Mouse (Mus musculus): Measurements from ENCODE around the gene Acyp1. TPM values are rescaled to one million over a fixed set of nuclear protein-coding genes. Genes with fewer than 3 reads are reported as not detected.
"Not testable (repeated sequence)": the region's sequence is repeated elsewhere in the genome, so short reads cannot be mapped to it uniquely, and the experiment has no call there.

Acyp1 gene
- polyA plus RNA-seq, 1 experiment from 2014 or later: 50.7 TPM

GRCm38 (mm10) chr12:85281756-85282155 lies 6.5 kb downstream of the Acyp1 start:
- not testable (repeated sequence) for H3K9ac ChIP-seq; H3K4me2 ChIP-seq; H3K4me3 ChIP-seq (replicated peaks); H3K9me3 ChIP-seq (replicated peaks); H3K27me3 ChIP-seq; ATAC-seq (ENCODE audit: insufficient read depth)
- WGBS (ENCODE audit: insufficient replicate concordance): 82% methylated on average over 2 of the region's 4 CpGs
- peaks cover 12% of the 10 kb centered on the region for H3K36me3 ChIP-seq (replicated peaks)
- H3K27ac ChIP-seq (replicated peaks): 0 out of 2 replicates have a peak overlapping the region, but pooled peaks have one; percentile 51
- H3K4me1 ChIP-seq (replicated peaks): peaks cover 36% of the 10 kb centered on the region

- peak; percentile 30; the same call in 1 of the 2 replicates for ATAC-seq (ENCODE audit: insufficient read depth)
- Histone ChIP-seq H3K9me3 (replicated peaks) (no peaks in the 10 kb centered on the region), H3K4me1 (replicated peaks) (peaks cover 36% of the 10 kb centered on the region), H3K27me3 (no peaks in the 10 kb centered on the region), H3K27ac (replicated peaks) (peak overlapping the region; percentile 51), H3K9ac (no peak overlapping the region), H3K4me3 (replicated peaks) (peak overlapping the region; percentile 80), H3K36me3 (replicated peaks) (peaks cover 14% of the 10 kb centered on the region), H3K4me2 (peak overlapping the region; percentile 81)
- WGBS (ENCODE audit: insufficient replicate concordance): 24% methylated on average over 12 of the region's 12 CpGs
Observed at GRCm38 (mm10) chr12:85280845-85281651, 7.2 kb downstream of the Acyp1 start.

GRCm38 (mm10) chr12:85280105-85280844 lies 8.0 kb downstream of the Acyp1 start:
- Histone ChIP-seq H3K4me3 (replicated peaks) (peak overlapping the region; percentile 80), H3K27me3 (no peaks in the 10 kb centered on the region), H3K36me3 (replicated peaks) (peaks cover 22% of the 10 kb centered on the region), H3K27ac (replicated peaks) (peak overlapping the region; percentile 91), H3K9ac (peak overlapping the region; percentile 92), H3K4me1 (replicated peaks) (peaks cover 36% of the 10 kb centered on the region), H3K9me3 (replicated peaks) (no peaks in the 10 kb centered on the region), H3K4me2 (peak overlapping the region; percentile 81)
- under 1% methylated on average over 31 of the region's 31 CpGs for WGBS (ENCODE audit: insufficient replicate concordance)
- ATAC-seq (ENCODE audit: insufficient read depth): peak; percentile 89

GRCm38 (mm10) chr12:85279396-85280080 lies 8.7 kb downstream of the Acyp1 start:
- H3K4me3 ChIP-seq (replicated peaks): peak overlapping the region; percentile 80
- no peaks in the 10 kb centered on the region for H3K9me3 ChIP-seq (replicated peaks)
- peak overlapping the region; percentile 92 for H3K9ac ChIP-seq
- H3K27ac ChIP-seq (replicated peaks): peak overlapping the region; percentile 91
- WGBS (ENCODE audit: insufficient replicate concordance): 2% methylated on average over 10 of the region's 10 CpGs
- peaks cover 29% of the 10 kb centered on the region for H3K36me3 ChIP-seq (replicated peaks)
- H3K4me2 ChIP-seq: peak overlapping the region; percentile 81
- H3K27me3 ChIP-seq: no peaks in the 10 kb centered on the region
- peaks cover 36% of the 10 kb centered on the region for H3K4me1 ChIP-seq (replicated peaks)
- peak; percentile 56 for ATAC-seq (ENCODE audit: insufficient read depth)

GRCm38 (mm10) chr12:85278919-85279318 lies 9.3 kb downstream of the Acyp1 start:
- Histone ChIP-seq H3K9ac (peak overlapping the region; percentile 31; the same call in 1 of the 2 replicates), H3K4me1 (replicated peaks) (peaks cover 36% of the 10 kb centered on the region), H3K4me2 (peak overlapping the region; percentile 81), H3K4me3 (replicated peaks) (peak overlapping the region; percentile 45), H3K27ac (replicated peaks) (peak overlapping the region; percentile 74), H3K36me3 (replicated peaks) (peaks cover 31% of the 10 kb centered on the region), H3K9me3 (replicated peaks) (no peaks in the 10 kb centered on the region), H3K27me3 (no peaks in the 10 kb centered on the region)
- peak; percentile 66 for ATAC-seq (ENCODE audit: insufficient read depth)
- WGBS (ENCODE audit: insufficient replicate concordance): 39% methylated on average over 10 of the region's 10 CpGs

GRCm38 (mm10) chr12:85276273-85276672 lies 12.0 kb downstream of the Acyp1 start:
- Histone ChIP-seq H3K9me3 (replicated peaks) (no peaks in the 10 kb centered on the region), H3K27ac (replicated peaks) (no peak overlapping the region), H3K4me1 (replicated peaks) (peaks cover 45% of the 10 kb centered on the region), H3K4me3 (replicated peaks) (no peak overlapping the region), H3K9ac (no peak overlapping the region), H3K4me2 (no peak overlapping the region), H3K36me3 (replicated peaks) (peaks cover 31% of the 10 kb centered on the region), H3K27me3 (no peaks in the 10 kb centered on the region)
- WGBS (ENCODE audit: insufficient replicate concordance): 80% methylated on average over 5 of the region's 5 CpGs
- ATAC-seq (ENCODE audit: insufficient read depth): no peak

GRCm38 (mm10) chr12:85273508-85273907 lies 14.7 kb downstream of the Acyp1 start:
- no peak for ATAC-seq (ENCODE audit: insufficient read depth)
- H3K4me3 ChIP-seq (replicated peaks): no peak overlapping the region
- H3K4me1 ChIP-seq (replicated peaks): peaks cover 40% of the 10 kb centered on the region
- no peak overlapping the region for H3K27ac ChIP-seq (replicated peaks)
- H3K27me3 ChIP-seq: no peaks in the 10 kb centered on the region
- H3K9me3 ChIP-seq (replicated peaks): no peaks in the 10 kb centered on the region
- no peak overlapping the region for H3K9ac ChIP-seq
- no peak overlapping the region for H3K4me2 ChIP-seq
- H3K36me3 ChIP-seq (replicated peaks): peaks cover 31% of the 10 kb centered on the region
- WGBS (ENCODE audit: insufficient replicate concordance): 81% methylated on average over 10 of the region's 10 CpGs

- Histone ChIP-seq H3K9me3 (replicated peaks) (no peaks in the 10 kb centered on the region), H3K27ac (replicated peaks) (no peak overlapping the region; the same call in 1 of the 2 replicates), H3K36me3 (replicated peaks) (peaks cover 18% of the 10 kb centered on the region), H3K4me1 (replicated peaks) (peaks cover 28% of the 10 kb centered on the region), H3K9ac (no peak overlapping the region), H3K4me3 (replicated peaks) (no peak overlapping the region), H3K4me2 (no peak overlapping the region), H3K27me3 (no peaks in the 10 kb centered on the region)
- no peak; the same call in 1 of the 2 replicates for ATAC-seq (ENCODE audit: insufficient read depth)
- 60% methylated on average over 4 of the region's 4 CpGs for WGBS (ENCODE audit: insufficient replicate concordance)
Observed at GRCm38 (mm10) chr12:85271843-85272206, 16.4 kb downstream of the Acyp1 start.

- H3K27me3 ChIP-seq: no peaks in the 10 kb centered on the region
- H3K4me2 ChIP-seq: peak overlapping the region; percentile 78
- H3K9ac ChIP-seq: no peak overlapping the region
- H3K4me3 ChIP-seq (replicated peaks): peak overlapping the region; percentile 71; the same call in 1 of the 2 replicates
- peaks cover 18% of the 10 kb centered on the region for H3K36me3 ChIP-seq (replicated peaks)
- WGBS (ENCODE audit: insufficient replicate concordance): 58% methylated on average over 7 of the region's 7 CpGs
- no peak overlapping the region; the same call in 1 of the 2 replicates for H3K27ac ChIP-seq (replicated peaks)
- H3K9me3 ChIP-seq (replicated peaks): no peaks in the 10 kb centered on the region
- ATAC-seq (ENCODE audit: insufficient read depth): no peak
- peaks cover 28% of the 10 kb centered on the region for H3K4me1 ChIP-seq (replicated peaks)
Observed at GRCm38 (mm10) chr12:85271132-85271842, 17.0 kb downstream of the Acyp1 start.

GRCm38 (mm10) chr12:85270319-85270718 lies 17.9 kb downstream of the Acyp1 start, which contains the start of gene Mlh3:
Mlh3 (minus strand) TSS chr12:85270599.
- peak within 1 kb of the TSS; percentile 78 for H3K4me2 ChIP-seq
- peak within 1 kb of the TSS; percentile 63 for H3K9ac ChIP-seq
- H3K9me3 ChIP-seq (replicated peaks): no peaks in the 10 kb centered on the region
- peaks cover 28% of the 10 kb centered on the region for H3K4me1 ChIP-seq (replicated peaks)
- H3K27me3 ChIP-seq: no peaks in the 10 kb centered on the region
- peak within 1 kb of the TSS; percentile 65 for H3K27ac ChIP-seq (replicated peaks)
- WGBS (ENCODE audit: insufficient replicate concordance): under 1% methylated on average over 35 of the region's 35 CpGs
- H3K36me3 ChIP-seq (replicated peaks): peaks cover 9% of the 10 kb centered on the region
- peak within 1 kb of the TSS; percentile 71 for H3K4me3 ChIP-seq (replicated peaks)
- ATAC-seq (ENCODE audit: insufficient read depth): peak; percentile 89

All from liver, embryonic 15.5 days (tissue).